Mouse (Mus musculus) bone marrow, adult 2 months (tissue): ENCODE measurements around the gene Arhgap36. TPM values are rescaled to one million over a fixed set of nuclear protein-coding genes. Genes with fewer than 3 reads are reported as not detected.

Experiments used
- H3K27ac ChIP-seq: fragments of 200-500 bp; 2 replicates; pipeline ENCODE4 v1.5.1; 2012; ENCODE audit warnings: low read depth, mild to moderate bottlenecking, control low read depth, inconsistent platforms, low read length; ENCODE audit not compliant: control insufficient read depth, poor library complexity, insufficient read depth
- H3K4me1 ChIP-seq: fragments of 200-500 bp; 2 replicates; pipeline ENCODE4 v1.6.1; 2011; ENCODE audit warnings: low read length; ENCODE audit not compliant: control insufficient read depth, insufficient read depth
- H3K4me3 ChIP-seq: fragments of 200-500 bp; replicated peaks from 2 replicates; pipeline ENCODE3; 2011; ENCODE audit warnings: mild to moderate bottlenecking, low read depth, low read length, control low read depth; ENCODE audit not compliant: control insufficient read depth
- CTCF ChIP-seq: fragments of 200-500 bp; IDR thresholded peaks from 2 replicates; pipeline ENCODE4 v1.5.1; 2011; ENCODE audit warnings: low read length, control low read depth; ENCODE audit not compliant: control insufficient read depth, insufficient read depth
- POLR2A ChIP-seq: fragments of 200-500 bp; IDR thresholded peaks from 2 replicates; pipeline ENCODE4 v1.6.1; 2011; ENCODE audit warnings: low read depth, mild to moderate bottlenecking, control low read depth, low read length, borderline replicate concordance; ENCODE audit not compliant: control insufficient read depth
- WGBS: fragments of 180-500 bp; shearing (Covaris S2); methylation state at CpG from one replicate; pipeline ENCODE4 v1.1.7; 2018; 5-methylcytosine and 5-hydroxymethylcytosine counted together
- polyA plus RNA-seq: library from polyadenylated mRNA; stranded (reverse); fragments of >200 nt; gene quantifications from 2 replicates; pipeline ENCODE4 v1.2.4, GENCODE M21; 2011; ENCODE audit warnings: low replicate concordance; ENCODE audit not compliant: missing spikeins, insufficient read depth, insufficient read length

Gene Arhgap36
- polyA plus RNA-seq = not detected in 2 replicates

DNA sequence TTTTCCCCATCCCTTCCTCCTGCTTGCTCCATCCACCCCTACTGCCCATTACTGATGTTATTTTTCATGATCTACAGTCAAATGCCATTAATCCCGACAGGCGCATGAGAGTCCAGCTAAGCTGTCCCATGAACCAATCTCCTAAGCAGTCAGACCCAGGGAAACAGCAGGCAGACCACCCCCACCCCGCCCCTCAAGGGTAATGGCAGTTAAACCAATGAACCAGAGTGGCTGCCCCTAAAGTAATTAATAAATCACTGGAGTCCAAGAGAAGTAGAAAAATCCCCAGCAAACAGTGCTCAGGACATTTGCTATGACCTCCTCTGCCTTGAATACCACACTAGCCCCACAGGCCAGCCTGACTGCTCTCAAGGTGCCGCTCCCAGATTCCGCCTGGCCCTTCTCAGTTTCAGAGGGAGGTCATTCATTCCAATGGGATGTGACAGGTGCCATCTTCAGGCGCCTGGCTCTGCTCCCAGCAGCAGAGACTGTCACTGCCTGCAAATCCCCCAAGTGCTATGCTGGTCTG, at the start of gene Arhgap36:
Arhgap36 (plus strand) TSS at position 504 of the 529 bp plus-strand sequence.
- no peak within 1 kb of the TSS for H3K27ac ChIP-seq
- TF ChIP-seq POLR2A = no peak
- no peak for TF ChIP-seq CTCF
- no peak within 1 kb of the TSS for H3K4me3 ChIP-seq
- WGBS = 59% methylated on average over 6 of the region's 6 CpGs
- no peaks in the 10 kb centered on the region for H3K4me1 ChIP-seq

- TF ChIP-seq POLR2A (no peak), CTCF (no peak)
- H3K27ac ChIP-seq = no peak overlapping the region
- WGBS = 69% methylated on average over 10 of the region's 10 CpGs
- no peaks in the 10 kb centered on the region for H3K4me1 ChIP-seq
- H3K4me3 ChIP-seq = no peak overlapping the region
Observed at GRCm38 (mm10) chrX:49457781-49458180, 6.0 kb upstream of the Arhgap36 start.

- H3K27ac ChIP-seq = no peak overlapping the region
- H3K4me3 ChIP-seq = no peak overlapping the region
- 20% methylated on average over 32 of the region's 34 CpGs for WGBS
- no peaks in the 10 kb centered on the region for H3K4me1 ChIP-seq
- no peak for TF ChIP-seq CTCF
- no peak for TF ChIP-seq POLR2A
Observed at GRCm38 (mm10) chrX:49470287-49471054, 6.7 kb downstream of the Arhgap36 start.

- 20% methylated on average over 24 of the region's 29 CpGs for WGBS
- no peak overlapping the region for H3K4me3 ChIP-seq
- no peaks in the 10 kb centered on the region for H3K4me1 ChIP-seq
- no peak for TF ChIP-seq CTCF
- no peak for TF ChIP-seq POLR2A
- no peak overlapping the region for H3K27ac ChIP-seq
Observed at GRCm38 (mm10) chrX:49479968-49480809, 16.4 kb downstream of the Arhgap36 start.

GRCm38 (mm10) chrX:49480846-49481245, 17.1 kb downstream of the Arhgap36 start:
- TF ChIP-seq POLR2A (no peak), CTCF (no peak)
- Histone ChIP-seq H3K4me1 (no peaks in the 10 kb centered on the region), H3K4me3 (no peak overlapping the region), H3K27ac (no peak overlapping the region)
- 10% methylated on average over 12 of the region's 12 CpGs for WGBS

DNA sequence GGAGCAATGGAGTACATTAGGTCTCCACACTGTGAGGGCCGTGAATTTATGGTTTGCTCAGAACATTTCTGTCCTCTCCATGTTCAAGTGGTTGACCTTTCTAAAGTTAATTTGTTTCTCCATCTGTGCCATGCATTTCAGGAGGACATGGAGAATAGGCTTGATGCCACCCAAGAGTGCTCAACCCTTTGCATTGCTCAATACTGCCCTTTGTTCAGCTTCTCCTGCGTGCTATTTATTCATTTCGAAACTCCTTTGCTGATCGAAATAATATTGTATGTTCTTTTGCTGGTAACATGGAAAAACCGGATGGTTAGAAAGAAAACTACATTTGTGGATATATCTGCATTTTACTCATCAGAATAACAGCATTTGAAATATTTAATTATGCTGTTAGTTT, 25.4 kb downstream of the Arhgap36 start:
- 71% methylated on average over 5 of the region's 5 CpGs for WGBS
- Histone ChIP-seq H3K27ac (no peak overlapping the region), H3K4me1 (no peaks in the 10 kb centered on the region)

GRCm38 (mm10) chrX:49493739-49494449, 30.1 kb downstream of the Arhgap36 start:
- H3K4me1 ChIP-seq = no peaks in the 10 kb centered on the region
- H3K4me3 ChIP-seq = no peak overlapping the region
- H3K27ac ChIP-seq = no peak overlapping the region
- no peak for TF ChIP-seq POLR2A
- TF ChIP-seq CTCF = no peak
- 22% methylated on average over 46 of the region's 46 CpGs for WGBS

More for the DNA sequence above, 25.4 kb downstream of the Arhgap36 start:
- TF ChIP-seq POLR2A (no peak), CTCF (no peak)
- H3K4me3 ChIP-seq = no peak overlapping the region

Other genes with a start within 250 kb of the Arhgap36 start
- gene Enox2, start 175.7 kb upstream of the Arhgap36 start, polyA plus RNA-seq = 4.3 and 7.5 TPM in 2 replicates
- gene Olfr1320, start 208.4 kb downstream of the Arhgap36 start, polyA plus RNA-seq = not detected in 2 replicates